Mouse (Mus musculus) limb, embryonic 12.5 days (tissue): ENCODE results near the gene Ndufs4. TPM values are rescaled to one million over a fixed set of nuclear protein-coding genes. Genes with fewer than 3 reads are reported as not detected.

Experiments used
- ATAC-seq: fragments of 200-750 bp; cut with Nextera tagmentation; 2 replicates; pipeline ENCODE4 v1.8.0; 2017; ENCODE audit warnings: low read depth, moderate TSS enrichment; ENCODE audit not compliant: insufficient number of reproducible peaks, insufficient read depth, low FRiP score, low TSS enrichment
- H3K27ac ChIP-seq: fragments of 300-500 bp; sonication (generic); 2 replicates; pipeline ENCODE4 v1.5.1; 2016; ENCODE audit warnings: mild to moderate bottlenecking, moderate library complexity
- H3K27me3 ChIP-seq: fragments of 300-500 bp; sonication (generic); 2 replicates; pipeline ENCODE4 v1.6.1; 2016; ENCODE audit warnings: mild to moderate bottlenecking, moderate library complexity
- H3K36me3 ChIP-seq: fragments of 300-500 bp; sonication (generic); 2 replicates; pipeline ENCODE4 v1.6.1; 2016; ENCODE audit warnings: mild to moderate bottlenecking, moderate library complexity
- H3K4me1 ChIP-seq: fragments of 300-500 bp; sonication (generic); replicated peaks from 2 replicates; pipeline ENCODE4 v1.6.1; 2016
- H3K4me2 ChIP-seq: fragments of 300-500 bp; sonication (generic); 2 replicates; pipeline ENCODE4 v1.6.1; 2016; ENCODE audit warnings: mild to moderate bottlenecking, moderate library complexity
- H3K4me3 ChIP-seq: fragments of 300-500 bp; sonication (generic); replicated peaks from 2 replicates; pipeline ENCODE4 v1.5.1; 2016; ENCODE audit warnings: mild to moderate bottlenecking
- H3K9ac ChIP-seq: fragments of 300-500 bp; sonication (generic); replicated peaks from 2 replicates; pipeline ENCODE4 v1.6.1; 2016; ENCODE audit warnings: mild to moderate bottlenecking, moderate library complexity
- H3K9me3 ChIP-seq: fragments of 300-500 bp; sonication (generic); 2 replicates; pipeline ENCODE4 v1.6.1; 2016; ENCODE audit warnings: mild to moderate bottlenecking, moderate library complexity
- WGBS: fragments of 180-500 bp; shearing (Covaris S2); methylation state at CpG from one replicate; pipeline ENCODE4 v1.1.7; 2016; 5-methylcytosine and 5-hydroxymethylcytosine counted together
- polyA plus RNA-seq: library from polyadenylated mRNA; unstranded; fragments of >200 nt; fragmentation: Nextera tagmentation; extraction: Ambion mirVana; gene quantifications from 2 replicates; pipeline ENCODE4 v1.2.1, GENCODE M21; 2016

The Ndufs4 gene
- polyA plus RNA-seq, 1 experiment from 2014 or later = 308 TPM

DNA sequence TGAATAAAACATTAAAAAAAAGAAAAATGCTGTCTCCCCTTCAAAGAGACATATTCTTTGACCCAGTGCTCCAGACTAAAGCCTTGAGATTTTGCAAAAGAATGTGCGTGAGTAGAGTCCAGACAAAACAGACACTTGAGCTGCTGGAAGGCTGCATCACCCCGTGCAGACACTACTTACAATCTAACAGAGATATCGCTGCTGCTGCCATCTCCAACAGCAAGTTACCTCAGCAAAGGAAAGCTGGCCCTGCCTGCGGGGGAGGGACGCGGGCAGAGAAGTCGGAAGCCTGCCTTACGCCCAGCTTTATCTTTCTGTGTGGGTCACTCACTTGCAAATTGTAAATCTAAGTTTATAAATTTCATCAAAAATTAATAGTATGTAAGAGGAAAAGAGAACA is 45.1 kb downstream of the Ndufs4 start:
- Histone ChIP-seq H3K9me3 (no peaks in the 10 kb centered on the region), H3K27ac (no peak overlapping the region), H3K9ac (no peak overlapping the region), H3K4me2 (no peak overlapping the region), H3K27me3 (no peaks in the 10 kb centered on the region), H3K4me1 (peaks cover 12% of the 10 kb centered on the region; the same call in 1 of the 2 replicates), H3K4me3 (no peak overlapping the region), H3K36me3 (no peaks in the 10 kb centered on the region)
- ATAC-seq = no peak
- 51% methylated on average over 8 of the region's 8 CpGs for WGBS

DNA sequence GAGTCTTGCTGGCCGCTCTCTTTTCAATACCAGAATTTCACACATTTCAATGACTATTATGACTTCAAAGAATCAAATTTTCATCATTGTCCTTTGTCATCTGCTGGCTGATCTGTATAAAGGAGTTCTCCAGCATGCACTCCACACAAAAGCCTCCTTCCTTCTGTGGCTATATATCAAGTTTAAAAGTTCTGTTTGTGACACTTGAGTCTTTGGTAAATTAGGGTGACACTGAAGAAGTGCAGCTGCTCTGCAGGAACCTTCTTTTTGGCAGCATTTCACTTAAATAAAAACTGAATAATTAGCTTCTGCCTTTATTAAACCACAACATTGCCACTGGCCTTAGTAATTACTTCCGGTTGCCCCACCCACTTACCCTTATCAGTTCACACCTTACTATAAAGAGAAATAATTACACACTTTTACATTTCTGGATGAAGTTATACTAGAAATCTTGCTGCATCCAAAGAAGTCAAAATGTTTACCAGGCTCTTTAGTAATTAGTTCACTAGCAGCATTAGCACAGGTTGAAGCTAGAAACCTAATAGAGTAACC is 68.1 kb downstream of the Ndufs4 start:
- no peaks in the 10 kb centered on the region for H3K9me3 ChIP-seq
- peaks cover 6% of the 10 kb centered on the region for H3K36me3 ChIP-seq
- H3K4me2 ChIP-seq = no peak overlapping the region
- no peak overlapping the region for H3K4me3 ChIP-seq
- H3K27ac ChIP-seq = no peak overlapping the region
- WGBS = 69% methylated on average over 2 of the region's 2 CpGs
- no peaks in the 10 kb centered on the region for H3K27me3 ChIP-seq
- no peaks in the 10 kb centered on the region for H3K4me1 ChIP-seq
- H3K9ac ChIP-seq = no peak overlapping the region
- no peak for ATAC-seq

DNA sequence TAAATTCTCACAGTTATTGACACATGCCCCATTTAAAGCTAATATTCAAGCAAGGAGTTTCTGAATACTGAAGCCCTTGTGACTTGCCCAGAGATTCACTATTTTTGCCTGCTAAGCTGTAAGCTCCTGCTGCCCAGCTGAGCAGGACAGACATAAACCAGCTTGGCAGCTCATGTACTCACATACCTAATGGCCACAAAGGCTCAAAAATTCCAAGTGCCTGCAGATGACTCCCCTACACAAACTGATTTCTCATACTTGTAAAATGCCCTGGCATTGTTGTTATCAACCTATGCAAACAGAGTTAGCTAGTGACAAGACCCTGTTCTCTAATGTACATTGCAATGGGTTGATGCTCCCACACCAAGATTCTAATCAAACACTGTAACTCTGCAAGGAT is 68.9 kb downstream of the Ndufs4 start:
- peaks cover 6% of the 10 kb centered on the region for H3K36me3 ChIP-seq
- no peak for ATAC-seq
- no peak overlapping the region for H3K4me2 ChIP-seq
- H3K27ac ChIP-seq = no peak overlapping the region
- no peaks in the 10 kb centered on the region for H3K27me3 ChIP-seq
- no peak overlapping the region for H3K9ac ChIP-seq
- no peaks in the 10 kb centered on the region for H3K9me3 ChIP-seq
- H3K4me3 ChIP-seq = no peak overlapping the region
- no peaks in the 10 kb centered on the region for H3K4me1 ChIP-seq

GRCm38 (mm10) chr13:114315374-114315773 is 72.7 kb downstream of the Ndufs4 start:
- Histone ChIP-seq H3K27me3 (no peaks in the 10 kb centered on the region), H3K27ac (no peak overlapping the region), H3K9ac (no peak overlapping the region), H3K36me3 (peaks cover 9% of the 10 kb centered on the region), H3K4me1 (no peaks in the 10 kb centered on the region), H3K4me2 (no peak overlapping the region), H3K4me3 (no peak overlapping the region), H3K9me3 (no peaks in the 10 kb centered on the region)
- 92% methylated on average over 3 of the region's 3 CpGs for WGBS
- ATAC-seq = no peak

- no peak overlapping the region for H3K9ac ChIP-seq
- H3K9me3 ChIP-seq = no peaks in the 10 kb centered on the region
- H3K4me1 ChIP-seq = no peaks in the 10 kb centered on the region
- H3K4me3 ChIP-seq = no peak overlapping the region
- 85% methylated on average over 3 of the region's 3 CpGs for WGBS
- H3K27ac ChIP-seq = no peak overlapping the region
- H3K36me3 ChIP-seq = peaks cover 9% of the 10 kb centered on the region
- H3K4me2 ChIP-seq = no peak overlapping the region
- no peaks in the 10 kb centered on the region for H3K27me3 ChIP-seq
- ATAC-seq = no peak
Measured at GRCm38 (mm10) chr13:114314953-114315352, 73.1 kb downstream of the Ndufs4 start.

DNA sequence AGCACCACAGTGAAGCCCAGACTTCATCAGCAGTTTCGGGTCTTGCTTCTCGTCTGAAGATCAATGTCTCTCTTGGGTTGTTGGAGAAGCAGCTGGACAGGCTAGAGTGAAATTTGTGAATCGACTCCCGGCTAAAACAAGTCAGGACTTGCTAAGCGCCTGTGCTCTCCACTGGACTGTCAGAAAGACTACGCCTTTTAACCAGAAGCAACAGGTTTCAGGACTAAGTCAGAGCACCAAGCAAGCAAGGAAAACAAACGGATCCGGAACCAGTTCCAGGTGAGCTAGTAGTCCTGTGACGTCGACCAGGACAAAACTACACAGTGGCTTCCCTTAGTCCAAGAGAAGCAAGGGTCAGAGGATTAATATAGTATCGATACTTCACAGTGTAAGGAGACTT is 77.5 kb downstream of the Ndufs4 start:
- no peak for ATAC-seq
- 87% methylated on average over 11 of the region's 11 CpGs for WGBS
- H3K27ac ChIP-seq = no peak overlapping the region

DNA sequence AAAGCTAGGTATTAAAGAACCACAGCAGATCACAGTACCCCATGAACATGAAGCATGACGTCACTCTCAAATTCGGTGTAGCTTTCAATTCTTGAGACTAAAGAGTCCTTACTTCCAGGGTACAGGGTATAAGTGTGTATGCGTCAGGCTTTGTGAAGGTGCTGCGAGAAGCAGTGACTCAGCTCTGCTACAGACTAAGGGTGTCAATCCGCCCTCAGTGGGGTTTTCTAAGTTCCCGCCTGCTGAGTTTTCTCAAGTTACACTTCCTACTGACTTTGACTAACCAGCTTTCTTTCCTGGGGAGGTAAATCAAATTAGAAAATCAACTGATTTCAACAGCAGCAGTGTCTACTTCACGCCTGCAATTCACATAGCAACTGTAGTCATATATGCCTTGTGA is 83.4 kb downstream of the Ndufs4 start:
- ATAC-seq = no peak
- Histone ChIP-seq H3K27me3 (no peaks in the 10 kb centered on the region), H3K4me1 (no peaks in the 10 kb centered on the region), H3K4me2 (no peak overlapping the region), H3K4me3 (no peak overlapping the region), H3K9me3 (no peaks in the 10 kb centered on the region), H3K9ac (no peak overlapping the region), H3K27ac (no peak overlapping the region), H3K36me3 (peaks cover 6% of the 10 kb centered on the region; the same call in 1 of the 2 replicates)
- WGBS = 73% methylated on average over 7 of the region's 7 CpGs

More for the DNA sequence above, 77.5 kb downstream of the Ndufs4 start:
- no peak overlapping the region for H3K4me2 ChIP-seq
- peaks cover 8% of the 10 kb centered on the region; the same call in 1 of the 2 replicates for H3K36me3 ChIP-seq
- H3K9ac ChIP-seq = no peak overlapping the region
- H3K4me1 ChIP-seq = no peaks in the 10 kb centered on the region
- H3K4me3 ChIP-seq = no peak overlapping the region
- no peaks in the 10 kb centered on the region for H3K27me3 ChIP-seq
- no peaks in the 10 kb centered on the region for H3K9me3 ChIP-seq

DNA sequence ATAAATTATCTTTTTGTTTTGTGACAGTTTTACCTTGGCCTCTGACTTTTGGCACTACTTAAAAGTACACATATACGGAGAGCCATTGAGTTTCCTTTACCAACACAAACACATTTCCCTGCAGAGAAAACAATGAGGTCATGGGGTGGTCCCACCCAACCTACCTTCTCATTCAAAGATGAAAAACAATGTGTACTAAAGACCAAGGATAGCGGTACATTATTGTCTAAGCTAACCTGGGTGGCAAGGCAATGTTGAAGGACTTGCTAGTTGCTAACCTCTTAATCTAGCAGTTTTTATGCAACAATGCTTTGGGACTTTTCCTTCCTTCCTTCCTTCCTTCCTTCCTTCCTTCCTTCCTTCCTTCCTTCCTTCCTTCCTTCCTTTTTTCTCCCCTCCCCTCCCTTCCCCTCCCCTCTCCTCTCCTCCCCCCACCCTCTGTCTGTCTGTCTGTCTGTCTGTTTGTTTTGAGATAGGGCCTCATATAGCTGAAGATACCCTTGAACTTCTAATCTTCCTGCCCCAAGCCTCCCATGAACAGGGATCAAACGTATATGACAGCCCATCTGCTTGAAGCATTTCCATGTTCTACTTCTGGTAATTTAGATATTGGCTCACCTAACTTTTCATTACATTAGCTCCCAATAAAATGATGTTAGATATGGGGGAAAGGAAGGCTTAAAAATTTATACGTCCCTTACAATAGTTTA is 84.4 kb downstream of the Ndufs4 start:
- Histone ChIP-seq H3K9ac (no peak overlapping the region), H3K4me3 (no peak overlapping the region), H3K4me2 (no peak overlapping the region), H3K27ac (no peak overlapping the region), H3K9me3 (no peaks in the 10 kb centered on the region), H3K36me3 (peaks cover 13% of the 10 kb centered on the region), H3K4me1 (no peaks in the 10 kb centered on the region), H3K27me3 (no peaks in the 10 kb centered on the region)
- no peak for ATAC-seq
- 89% methylated on average over 4 of the region's 4 CpGs for WGBS

DNA sequence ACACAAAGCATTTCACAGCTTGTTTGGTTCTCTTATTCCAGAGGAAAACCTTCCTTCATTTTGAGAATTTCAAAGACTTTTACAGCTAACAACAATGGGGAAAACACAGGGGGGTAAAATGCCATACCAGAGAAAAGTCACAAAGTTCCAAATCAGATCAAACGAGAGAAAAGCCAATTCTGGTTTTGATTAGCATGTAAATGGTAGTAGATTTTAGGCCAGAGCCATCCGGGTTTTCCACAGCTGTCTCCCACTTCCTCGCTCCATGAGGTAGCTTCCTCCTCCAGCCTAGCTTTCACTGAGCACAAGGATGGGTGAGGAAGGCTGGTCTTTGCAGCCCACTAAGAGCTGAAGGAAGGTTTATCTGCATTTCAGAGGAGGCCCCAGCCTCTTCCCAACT is 90.3 kb downstream of the Ndufs4 start:
- no peaks in the 10 kb centered on the region for H3K27me3 ChIP-seq
- H3K4me3 ChIP-seq = no peak overlapping the region
- 45% methylated on average over 3 of the region's 3 CpGs for WGBS

GRCm38 (mm10) chr13:114296556-114296955 is 91.5 kb downstream of the Ndufs4 start:
- H3K27ac ChIP-seq = no peak overlapping the region
- no peaks in the 10 kb centered on the region for H3K9me3 ChIP-seq
- H3K27me3 ChIP-seq = no peaks in the 10 kb centered on the region
- no peaks in the 10 kb centered on the region for H3K4me1 ChIP-seq
- no peak for ATAC-seq
- WGBS = 81% methylated on average over 4 of the region's 4 CpGs
- H3K9ac ChIP-seq = no peak overlapping the region
- peaks cover 12% of the 10 kb centered on the region for H3K36me3 ChIP-seq
- no peak overlapping the region for H3K4me2 ChIP-seq
- H3K4me3 ChIP-seq = no peak overlapping the region

More for the DNA sequence above, 90.3 kb downstream of the Ndufs4 start:
- Histone ChIP-seq H3K27ac (no peak overlapping the region), H3K9me3 (no peaks in the 10 kb centered on the region), H3K9ac (no peak overlapping the region), H3K4me1 (no peaks in the 10 kb centered on the region), H3K4me2 (no peak overlapping the region), H3K36me3 (peaks cover 12% of the 10 kb centered on the region)
- ATAC-seq = no peak

DNA sequence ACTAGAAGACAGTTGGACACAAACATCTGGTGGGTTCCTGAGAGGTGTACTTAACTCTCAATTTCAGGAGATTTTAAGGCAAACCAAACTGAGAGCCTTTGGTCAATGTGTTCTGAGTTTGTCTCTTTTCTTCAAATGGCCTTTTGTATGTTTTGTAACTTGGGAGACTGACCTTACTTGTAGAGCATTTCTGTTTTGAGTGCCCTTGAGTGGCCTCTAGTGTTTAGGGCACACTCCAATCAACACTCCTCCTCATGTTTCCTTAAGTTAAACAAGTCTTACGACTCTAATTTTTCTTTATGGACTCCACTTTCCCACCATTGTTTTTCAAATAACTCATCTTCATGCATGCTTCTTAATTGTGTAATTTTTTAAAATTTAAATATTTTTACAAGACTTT is 98.6 kb downstream of the Ndufs4 start:
- H3K9ac ChIP-seq = no peak overlapping the region
- peaks cover 29% of the 10 kb centered on the region for H3K36me3 ChIP-seq
- WGBS = 83% methylated on average over 1 of the region's 1 CpGs
- H3K27ac ChIP-seq = no peak overlapping the region
- no peaks in the 10 kb centered on the region for H3K27me3 ChIP-seq
- H3K4me3 ChIP-seq = no peak overlapping the region
- no peaks in the 10 kb centered on the region for H3K9me3 ChIP-seq
- no peak overlapping the region for H3K4me2 ChIP-seq
- H3K4me1 ChIP-seq = no peaks in the 10 kb centered on the region
- no peak for ATAC-seq

GRCm38 (mm10) chr13:114288511-114288910 is 99.5 kb downstream of the Ndufs4 start:
- Histone ChIP-seq H3K9ac (no peak overlapping the region), H3K4me2 (no peak overlapping the region), H3K36me3 (peaks cover 34% of the 10 kb centered on the region), H3K27me3 (no peaks in the 10 kb centered on the region), H3K9me3 (peaks cover 1% of the 10 kb centered on the region; the same call in 1 of the 2 replicates), H3K4me1 (no peaks in the 10 kb centered on the region), H3K27ac (no peak overlapping the region), H3K4me3 (no peak overlapping the region)
- no peak for ATAC-seq
- WGBS = 86% methylated on average over 3 of the region's 3 CpGs
